Mouse (Mus musculus): Measurements from ENCODE around the gene Sbsn.
A peak's percentile ranks its signal among the peaks of the same experiment; 100 is the strongest.

The Sbsn gene

GRCm38 (mm10) chr7:30757001-30757400 is 5.7 kb downstream of the Sbsn start:
- DNase-seq (ENCODE audit: low read depth, low spot score), result no peak

DNA sequence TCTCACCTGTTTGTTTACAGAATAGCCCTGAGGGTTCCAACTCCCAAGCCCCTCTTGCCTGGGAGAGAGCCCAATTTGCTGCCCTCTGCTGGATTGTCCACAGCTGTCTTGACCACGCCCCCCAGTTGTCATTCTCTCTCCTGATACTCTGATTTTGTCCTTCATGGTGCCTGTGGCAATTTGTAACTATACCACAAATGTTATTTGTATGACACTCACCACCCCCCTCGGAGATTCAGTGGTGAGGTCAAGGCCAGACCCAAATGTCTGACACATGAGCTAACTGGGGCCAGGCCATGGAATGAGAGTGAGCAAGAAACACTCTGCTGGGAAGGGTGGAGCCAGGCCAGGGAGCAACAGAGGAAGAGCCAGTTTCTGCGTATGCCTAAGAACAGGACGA is 7.6 kb downstream of the Sbsn start:
- DNase-seq (ENCODE audit: low read depth, low spot score), result peak; percentile 21

GRCm38 (mm10) chr7:30761769-30762352 is 10.6 kb downstream of the Sbsn start:
- no peak for DNase-seq (ENCODE audit: low read depth, low spot score)

DNA sequence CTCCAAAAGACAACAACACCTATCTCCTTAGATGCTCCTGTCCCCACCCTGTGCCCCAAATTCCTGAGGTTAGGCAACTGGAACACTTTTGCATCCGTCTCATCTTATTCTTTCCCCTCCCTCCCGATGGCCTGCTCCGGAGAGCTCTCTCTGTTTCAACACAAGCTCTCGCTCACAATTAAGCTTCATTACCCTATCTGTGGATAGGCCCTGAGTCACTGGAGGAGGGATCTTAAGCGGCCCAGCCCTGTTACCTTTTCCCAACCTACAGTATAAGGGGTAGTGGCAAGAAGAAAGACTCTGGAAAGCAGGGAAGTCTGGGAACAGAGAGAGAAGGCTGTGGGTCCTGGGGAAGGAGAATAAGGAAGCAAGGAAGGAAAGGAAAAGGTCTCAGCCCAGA is 12.2 kb downstream of the Sbsn start, which contains the start of gene Dmkn:
Gene Dmkn (plus strand): TSS at position 301 of the 400 bp plus-strand sequence.
- DNase-seq (ENCODE audit: low read depth, low spot score), result no peak

GRCm38 (mm10) chr7:30765173-30765572 is 13.9 kb downstream of the Sbsn start:
- no peak for DNase-seq (ENCODE audit: low read depth, low spot score)

- no peak for DNase-seq (ENCODE audit: low read depth, low spot score)
These were observed 15.1 kb downstream of the Sbsn start for GRCm38 (mm10) chr7:30766408-30766807.

DNA sequence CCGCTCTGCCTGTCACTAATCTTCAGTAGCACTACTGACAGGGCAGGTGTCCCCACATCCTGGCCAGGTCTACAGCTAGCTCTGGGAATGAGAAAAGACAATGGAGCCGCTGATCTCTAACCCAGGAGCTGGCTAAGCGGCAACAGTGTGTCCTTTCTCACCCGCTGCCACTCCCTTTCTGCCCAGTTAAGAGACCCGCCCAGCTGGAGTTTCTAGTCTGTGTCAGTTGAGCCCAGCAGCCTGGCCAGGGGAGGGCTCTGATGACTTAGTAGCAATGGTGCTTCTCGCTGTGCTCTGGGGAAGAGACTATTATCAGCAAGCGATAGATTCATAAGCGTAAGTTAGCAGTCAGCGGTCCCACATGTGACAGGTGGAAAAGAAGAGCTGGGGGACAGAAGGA is 18.0 kb downstream of the Sbsn start:
- DNase-seq (ENCODE audit: low read depth, low spot score), result no peak

DNA sequence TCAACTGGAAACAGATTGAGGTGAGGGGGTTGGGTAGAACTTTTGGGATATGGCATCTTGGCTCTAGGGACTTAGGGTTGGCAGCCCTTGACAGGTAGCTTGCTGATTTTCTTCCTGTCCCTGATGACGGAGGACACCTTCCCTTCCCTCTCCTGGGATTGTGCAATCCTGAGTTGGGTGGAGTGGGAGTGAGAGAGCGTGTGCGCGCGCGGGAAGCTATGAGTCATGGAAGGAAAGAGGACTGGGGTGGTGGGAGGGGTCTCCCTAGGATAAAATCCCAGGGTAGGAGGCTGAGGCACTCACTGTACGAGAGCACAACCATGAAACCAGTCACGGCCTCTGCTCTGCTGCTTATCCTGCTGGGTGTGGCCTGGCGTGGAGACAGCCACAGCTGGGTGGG is 24.8 kb downstream of the Sbsn start:
- DNase-seq (ENCODE audit: low read depth, low spot score), result no peak

DNA sequence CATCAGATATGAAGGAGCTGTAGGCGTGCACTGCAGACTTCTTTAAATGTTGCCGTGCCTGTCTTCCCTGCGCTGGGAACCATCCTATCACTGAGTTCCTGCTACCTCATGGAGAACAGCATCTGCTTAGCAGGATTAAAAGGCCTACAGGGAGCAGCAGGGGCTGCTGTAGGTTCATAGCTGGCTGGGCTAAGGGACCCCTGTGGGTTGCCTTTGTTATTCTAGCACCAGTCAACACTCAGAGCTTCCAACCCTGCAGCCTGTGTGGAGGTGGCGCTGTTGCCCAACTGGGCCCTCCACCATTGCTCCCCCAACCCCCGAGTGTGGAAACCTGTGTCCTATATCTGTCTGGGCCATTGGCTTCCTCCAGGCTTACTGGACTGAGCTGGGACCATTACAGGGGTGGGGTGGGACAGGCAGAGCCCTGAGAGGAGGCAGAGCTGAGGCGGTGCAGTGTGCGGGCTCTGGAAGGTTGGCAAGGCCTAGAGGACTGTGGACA is 25.9 kb downstream of the Sbsn start:
- no peak for DNase-seq (ENCODE audit: low read depth, low spot score)

- no peak for DNase-seq (ENCODE audit: low read depth, low spot score)
These were observed 26.6 kb downstream of the Sbsn start for GRCm38 (mm10) chr7:30777911-30778310.

DNA sequence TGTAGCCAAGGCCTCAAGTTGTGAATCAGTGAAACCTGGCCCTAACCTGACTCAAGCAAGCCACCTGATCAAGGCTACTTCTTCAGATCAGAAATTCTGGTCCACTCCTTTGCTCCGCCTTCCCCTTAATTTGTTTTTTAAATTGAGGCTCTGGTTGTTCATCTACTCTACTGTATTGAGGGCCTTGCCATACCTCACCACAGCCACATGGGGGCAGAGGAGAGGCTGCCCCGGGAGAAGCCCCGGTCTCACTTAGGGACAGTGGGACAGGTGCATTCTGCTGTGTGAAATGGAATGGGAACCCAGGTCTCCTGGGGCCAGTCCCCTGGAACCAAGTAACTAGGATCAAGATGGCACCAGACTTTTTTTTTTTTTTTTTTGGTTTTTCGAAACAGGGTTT is 30.5 kb downstream of the Sbsn start:
- DNase-seq (ENCODE audit: low read depth, low spot score), result no peak

DNA sequence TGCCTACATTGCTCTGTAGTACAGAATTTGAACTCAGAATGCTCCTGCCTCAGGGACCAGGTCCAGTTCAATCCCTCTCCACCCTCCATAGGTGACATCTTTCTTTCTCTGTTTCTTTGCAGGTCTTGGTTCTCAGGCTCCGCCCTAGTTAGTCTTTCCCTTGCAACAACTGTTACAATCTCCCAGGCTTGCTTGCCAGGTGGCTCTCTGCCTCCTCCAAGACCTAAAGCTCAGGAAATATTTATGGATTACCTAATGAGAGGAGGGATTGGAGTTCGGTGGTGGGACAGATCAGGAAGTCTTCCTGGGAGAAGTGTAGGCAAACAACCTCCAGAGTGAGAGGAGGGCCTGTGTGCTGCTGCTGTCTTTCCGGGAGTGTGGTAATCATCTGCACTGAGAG is 31.4 kb downstream of the Sbsn start:
- DNase-seq (ENCODE audit: low read depth, low spot score), result no peak

- no peak for DNase-seq (ENCODE audit: low read depth, low spot score)
These were observed 33.9 kb downstream of the Sbsn start for GRCm38 (mm10) chr7:30785154-30785553.

DNA sequence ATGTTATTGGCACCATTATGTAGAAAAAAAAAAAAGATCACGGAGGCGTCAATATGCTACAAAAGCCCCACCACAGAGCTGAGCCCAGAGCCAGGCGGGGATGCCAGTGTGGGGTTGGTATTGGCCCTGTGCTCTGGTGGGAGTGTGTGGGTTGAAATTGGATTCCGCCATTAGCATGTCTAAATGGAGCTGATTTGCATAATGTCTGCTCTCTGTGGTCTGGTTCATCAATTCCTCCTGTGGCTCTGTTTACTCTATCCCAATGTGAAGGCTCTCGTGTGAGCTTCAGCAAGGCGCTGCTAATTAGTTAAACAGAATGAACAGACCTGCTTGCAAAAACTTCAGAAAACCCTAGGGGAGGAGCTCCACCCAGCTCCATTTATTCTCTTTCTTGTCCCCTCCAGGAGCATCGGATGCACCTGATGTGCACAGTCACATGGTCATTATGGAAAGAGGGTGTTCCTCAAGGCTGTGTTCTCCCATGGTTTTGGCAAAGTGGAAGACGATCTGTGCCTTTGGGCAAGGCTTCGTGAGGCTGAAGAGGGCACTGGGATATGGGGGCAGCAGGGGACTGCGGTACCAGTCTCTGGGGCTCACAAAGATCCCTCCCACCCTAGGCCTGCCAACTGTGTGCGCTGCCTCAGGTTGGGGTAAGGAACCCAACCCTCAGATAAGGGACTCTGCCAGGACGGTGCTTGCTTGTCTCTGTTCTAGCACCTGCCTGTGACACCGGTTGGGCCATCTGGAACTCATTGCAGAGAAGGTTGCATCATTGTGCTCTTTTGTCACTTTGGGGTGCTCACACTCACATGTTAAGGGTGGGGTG is 34.7 kb downstream of the Sbsn start:
- no peak for DNase-seq (ENCODE audit: low read depth, low spot score)

GRCm38 (mm10) chr7:30787377-30788022 is 36.2 kb downstream of the Sbsn start, which contains the start of gene Krtdap:
Gene Krtdap (plus strand): TSS chr7:30787896.
- DNase-seq (ENCODE audit: low read depth, low spot score), result no peak

DNA sequence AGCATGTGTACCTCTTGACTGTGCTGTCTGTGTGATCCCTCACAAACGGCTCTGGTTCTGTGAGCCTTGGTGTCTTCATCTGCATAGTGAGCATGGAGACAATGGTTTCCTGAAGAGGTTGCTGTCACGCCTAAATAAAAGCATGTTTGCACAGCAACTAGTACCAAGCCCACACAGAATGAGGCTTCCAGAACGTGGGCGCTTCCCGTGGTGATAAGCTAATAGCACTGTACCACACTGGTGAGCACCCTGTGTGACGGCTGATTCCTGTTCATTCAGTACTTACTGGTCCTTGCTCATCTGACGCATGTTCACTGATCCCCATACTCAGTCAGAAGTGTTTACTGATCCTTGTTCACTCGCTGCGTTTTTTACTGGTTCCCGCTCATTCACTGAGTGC is 38.9 kb downstream of the Sbsn start:
- DNase-seq (ENCODE audit: low read depth, low spot score), result no peak

- DNase-seq (ENCODE audit: low read depth, low spot score), result no peak
These were observed 40.6 kb downstream of the Sbsn start for GRCm38 (mm10) chr7:30791921-30792320.

DNA sequence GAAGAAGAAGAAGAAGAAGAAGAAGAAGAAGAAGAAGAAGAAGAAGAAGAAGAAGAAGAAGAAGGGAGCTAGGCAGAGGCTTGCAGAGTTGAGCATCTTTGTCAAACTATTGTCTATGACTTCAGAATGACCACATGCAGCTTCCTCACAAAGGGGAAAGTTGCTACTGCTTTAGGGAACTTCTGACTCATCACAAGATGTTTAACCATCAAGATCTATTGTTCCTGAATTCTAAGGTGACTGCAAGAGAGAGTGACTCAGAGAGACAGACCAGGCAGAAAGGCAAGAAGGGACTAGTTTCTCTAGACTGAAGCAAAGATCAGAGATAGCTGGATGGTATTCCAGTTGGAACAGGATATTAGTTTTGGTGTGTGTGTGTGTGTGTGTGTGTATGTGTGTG is 43.6 kb downstream of the Sbsn start:
- no peak for DNase-seq (ENCODE audit: low read depth, low spot score)

DNA sequence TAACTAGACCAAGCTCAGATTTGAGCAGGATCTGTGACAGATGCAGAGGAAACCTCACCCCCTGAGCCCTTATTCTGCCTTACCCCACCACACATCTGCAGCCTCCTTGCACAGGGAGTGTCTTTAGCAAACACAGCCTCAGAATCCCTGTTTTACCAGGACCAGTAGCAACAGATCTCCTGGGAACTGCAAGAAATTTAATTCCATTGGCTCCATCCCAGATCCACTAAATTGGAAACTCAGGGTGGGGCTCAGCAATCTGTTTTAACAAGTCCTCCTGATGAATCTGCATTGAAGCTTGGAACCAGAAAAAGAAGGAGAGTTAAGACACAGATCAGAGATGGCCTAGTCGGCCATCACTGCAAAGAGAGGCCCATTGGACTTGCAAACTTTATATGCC is 45.5 kb downstream of the Sbsn start:
- DNase-seq (ENCODE audit: low read depth, low spot score), result no peak

DNA sequence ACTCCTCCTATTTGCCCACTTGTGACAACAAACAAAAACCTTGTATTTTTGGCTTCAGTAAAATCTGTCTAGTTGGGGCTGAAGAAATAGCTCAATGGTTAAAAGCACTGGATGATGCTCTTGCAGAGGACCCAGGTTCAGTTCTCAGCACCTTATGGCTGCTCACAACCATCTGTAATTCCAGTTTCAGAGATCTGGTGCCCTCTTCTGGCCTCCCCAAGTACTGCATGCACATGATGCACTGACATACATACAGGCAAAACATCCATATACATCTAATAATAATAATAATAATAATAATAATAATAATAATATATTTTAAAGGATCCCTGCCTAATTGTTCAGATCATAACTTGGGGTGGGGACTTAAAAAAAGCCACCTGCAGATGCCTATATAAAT is 49.4 kb downstream of the Sbsn start:
- no peak for DNase-seq (ENCODE audit: low read depth, low spot score)

- DNase-seq (ENCODE audit: low read depth, low spot score), result no peak
These were observed 52.0 kb downstream of the Sbsn start for GRCm38 (mm10) chr7:30803256-30803655.

DNA sequence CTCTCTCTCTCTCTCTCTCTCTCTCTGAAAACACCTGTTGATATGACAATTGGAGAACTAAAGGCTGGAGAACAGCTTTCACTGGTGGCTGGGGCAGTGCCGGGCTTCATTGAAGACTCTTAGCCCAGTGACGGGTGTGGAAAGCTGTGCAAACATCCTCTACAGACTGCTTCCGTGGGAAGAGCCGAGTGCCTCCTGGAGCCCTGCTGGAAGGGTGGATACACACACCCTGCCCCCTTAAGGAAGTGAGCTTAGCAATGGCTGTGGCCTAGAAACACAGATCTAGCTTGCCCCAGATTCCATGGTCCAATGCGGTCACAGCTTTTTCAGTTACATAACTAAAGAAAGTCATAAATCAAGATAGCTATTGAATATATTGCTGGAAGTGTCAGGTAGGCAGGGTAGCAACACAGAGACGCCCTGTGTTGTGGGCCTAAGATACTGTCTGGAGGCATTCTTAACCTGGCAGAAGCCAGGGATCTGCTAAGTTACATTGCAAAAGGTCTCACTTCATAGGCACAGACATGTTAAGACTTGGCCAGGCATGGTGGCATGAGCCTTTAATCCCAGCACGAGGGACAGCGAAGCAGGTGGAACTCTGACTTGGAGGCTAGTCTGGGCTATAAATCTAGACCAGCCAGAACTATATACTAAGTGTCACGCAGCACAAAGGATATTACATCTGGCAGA is 52.9 kb downstream of the Sbsn start:
- no peak for DNase-seq (ENCODE audit: low read depth, low spot score)

Data from forelimb bud, embryonic 11.5 days (tissue).